Mouse (Mus musculus): ENCODE data around the gene Mrpl28. TPM values are rescaled to one million over a fixed set of nuclear protein-coding genes. Genes with fewer than 3 reads are reported as not detected.

Mrpl28 gene
- total and polyA plus RNA-seq, 2 experiments from 2014 or later = 95.0 to 165 TPM

DNA sequence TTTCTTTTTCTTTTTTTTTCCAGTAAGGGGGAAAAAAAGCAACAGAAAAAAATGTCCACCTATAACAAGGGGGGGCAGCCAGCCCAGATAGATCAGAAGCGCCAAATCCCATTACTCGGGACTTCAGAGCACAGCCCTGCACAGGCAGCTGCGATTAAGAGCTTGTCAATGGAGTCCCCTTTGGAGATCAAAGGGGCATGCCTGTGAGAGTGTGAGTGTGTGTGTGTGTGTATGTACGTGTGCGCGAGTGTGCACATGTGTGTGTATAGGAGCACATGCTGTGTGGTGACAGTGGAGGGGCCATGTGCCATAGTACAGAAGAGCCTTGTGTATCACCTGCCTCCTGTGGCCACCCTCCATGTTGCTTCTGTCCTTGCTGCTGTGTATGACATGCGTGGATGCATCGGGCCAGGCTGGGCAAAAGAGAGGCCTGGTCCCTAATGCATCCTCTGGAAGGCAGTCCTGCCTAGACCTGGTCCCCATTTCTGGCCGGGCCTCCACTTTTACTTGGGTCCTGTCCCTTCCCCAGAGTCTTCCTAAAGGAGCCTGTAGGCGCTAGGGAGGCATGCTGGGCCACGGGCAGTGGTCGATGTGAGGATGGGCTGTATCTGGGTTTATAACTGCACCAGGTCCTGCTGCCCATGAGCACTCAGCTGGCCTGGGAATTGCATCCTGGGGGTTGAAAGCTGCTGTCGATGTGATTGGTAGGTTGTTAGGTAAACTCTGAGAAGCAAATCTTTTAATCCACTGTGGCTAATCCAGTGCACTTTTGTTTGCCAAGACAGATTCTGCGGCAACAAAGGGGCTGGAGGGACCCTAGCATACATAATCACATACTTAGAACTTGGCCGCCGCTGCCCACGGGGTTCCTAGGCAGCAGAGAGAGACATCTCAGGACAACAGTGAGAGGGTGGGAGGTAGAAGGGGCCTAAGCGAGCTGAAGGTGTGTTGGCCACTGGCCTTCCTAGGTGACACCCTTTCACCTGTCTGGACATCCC is 8.9 kb downstream of the Mrpl28 start:
- ATAC-seq (ENCODE audit: low FRiP score) = peak; percentile 42; the same call in 1 of the 2 replicates
- H3K27ac ChIP-seq (ENCODE audit: low read depth, low read length) = peak overlapping the region; percentile 70

DNA sequence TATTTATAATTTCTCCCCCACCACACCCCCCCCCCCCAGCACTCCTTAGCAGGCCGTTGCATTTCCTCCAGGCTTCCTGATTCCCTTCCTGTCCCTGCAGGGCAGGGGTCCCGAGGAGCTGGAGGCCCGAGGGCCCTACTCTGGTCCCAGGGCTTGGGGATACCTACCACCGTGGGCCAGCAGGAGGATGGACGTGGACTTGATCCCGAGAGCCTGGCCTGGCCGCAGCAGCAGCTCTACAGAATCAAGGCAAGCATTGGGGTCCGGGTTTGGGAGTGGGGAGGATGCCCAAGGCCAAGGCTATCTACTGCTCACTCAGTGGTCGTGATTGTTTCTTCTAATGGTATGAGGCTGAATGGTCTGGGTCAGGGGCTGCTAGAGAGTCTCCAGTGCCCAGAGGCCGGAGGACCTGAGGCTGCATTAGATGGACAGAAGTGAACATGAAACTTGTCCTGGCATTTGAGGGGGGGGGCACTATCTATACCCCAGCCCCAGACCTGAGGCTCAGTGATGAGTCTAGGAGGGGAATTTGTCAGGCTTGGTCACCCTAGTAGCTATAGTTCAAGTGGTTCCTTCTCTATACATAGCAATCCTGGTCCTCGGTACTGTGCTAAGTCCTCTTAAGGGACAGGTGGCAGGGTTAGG is 13.9 kb downstream of the Mrpl28 start:
- Histone ChIP-seq H3K27ac (ENCODE audit: low read depth, low read length) (no peak overlapping the region), H3K27me3 (ENCODE audit: insufficient read depth, low read length) (no peaks in the 10 kb centered on the region), H3K4me2 (ENCODE audit: low read depth, low read length, poor library complexity, severe bottlenecking) (no peak overlapping the region), H3K9ac (replicated peaks; ENCODE audit: low read length, poor library complexity, severe bottlenecking) (peak overlapping the region; percentile 24; the same call in 1 of the 2 replicates), H3K4me1 (ENCODE audit: insufficient read depth, low read length) (peaks cover 13% of the 10 kb centered on the region), H3K4me3 (ENCODE audit: low read depth, low read length) (no peak overlapping the region), H3K9me3 (ENCODE audit: low read length) (no peaks in the 10 kb centered on the region), H3K36me3 (ENCODE audit: insufficient read depth, low read length) (no peaks in the 10 kb centered on the region; the same call in 1 of the 2 replicates)
- 83% methylated on average over 11 of the region's 11 CpGs for WGBS
- ATAC-seq (ENCODE audit: low FRiP score) (no peak), DNase-seq (ENCODE audit: low spot score) (no peak)
- TF ChIP-seq CTCF (IDR thresholded peaks at IDR 0.05) = no peak

More for the DNA sequence above, 8.9 kb downstream of the Mrpl28 start:
- Histone ChIP-seq H3K36me3 (ENCODE audit: insufficient read depth, low read length) (peaks cover 24% of the 10 kb centered on the region), H3K4me3 (ENCODE audit: low read depth, low read length) (peak overlapping the region; percentile 45), H3K4me2 (ENCODE audit: low read depth, low read length, poor library complexity, severe bottlenecking) (peak overlapping the region; percentile 59), H3K4me1 (ENCODE audit: insufficient read depth, low read length) (peaks cover 4% of the 10 kb centered on the region; the same call in 1 of the 2 replicates), H3K9ac (replicated peaks; ENCODE audit: low read length, poor library complexity, severe bottlenecking) (peak overlapping the region; percentile 64), H3K9me3 (ENCODE audit: low read length) (no peaks in the 10 kb centered on the region), H3K27me3 (ENCODE audit: insufficient read depth, low read length) (no peaks in the 10 kb centered on the region)
- DNase-seq (ENCODE audit: low spot score) = peak; percentile 25
- WGBS = 22% methylated on average over 18 of the region's 18 CpGs
- peak; percentile 12; the same call in 1 of the 2 replicates for TF ChIP-seq CTCF (IDR thresholded peaks at IDR 0.05)

DNA sequence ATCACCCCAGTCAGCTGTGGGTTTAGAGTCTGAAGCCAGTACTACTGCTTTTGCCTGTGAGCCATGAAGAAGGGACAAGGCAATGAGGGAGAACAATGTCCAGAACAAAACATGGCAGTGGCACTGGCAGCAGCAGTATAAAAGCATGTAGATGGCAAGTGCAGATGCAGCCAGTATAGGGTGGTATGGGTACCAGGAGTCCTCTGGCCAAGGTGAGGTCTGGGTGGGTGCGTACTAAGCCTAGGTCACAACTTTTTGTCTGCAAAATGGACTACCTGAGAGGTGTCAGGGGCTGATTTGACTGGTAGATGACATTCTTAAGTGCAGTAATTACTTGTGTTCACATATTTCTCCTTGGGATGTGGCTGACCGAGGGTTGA is 14.4 kb downstream of the Mrpl28 start:
- peak overlapping the region; percentile 89; the same call in 1 of the 2 replicates for H3K27ac ChIP-seq (ENCODE audit: low read depth, low read length)

GRCm38 (mm10) chr17:26138239-26138836 is 15.0 kb downstream of the Mrpl28 start, which contains the start of gene Axin1:
Gene Axin1, plus strand, starts transcription at chr17:26138688.
- Histone ChIP-seq H3K27me3 (ENCODE audit: insufficient read depth, low read length) (no peaks in the 10 kb centered on the region), H3K4me1 (ENCODE audit: insufficient read depth, low read length) (peaks cover 10% of the 10 kb centered on the region; the same call in 1 of the 2 replicates), H3K9me3 (ENCODE audit: low read length) (no peaks in the 10 kb centered on the region), H3K27ac (ENCODE audit: low read depth, low read length) (peak within 1 kb of the TSS; percentile 89), H3K9ac (replicated peaks; ENCODE audit: low read length, poor library complexity, severe bottlenecking) (peak within 1 kb of the TSS; percentile 91), H3K36me3 (ENCODE audit: insufficient read depth, low read length) (peaks cover 4% of the 10 kb centered on the region), H3K4me2 (ENCODE audit: low read depth, low read length, poor library complexity, severe bottlenecking) (peak within 1 kb of the TSS; percentile 80), H3K4me3 (ENCODE audit: low read depth, low read length) (peak within 1 kb of the TSS; percentile 88)
- 1% methylated on average over 39 of the region's 42 CpGs for WGBS
- TF ChIP-seq CTCF (IDR thresholded peaks at IDR 0.05) = peak; percentile 72
- DNase-seq (ENCODE audit: low spot score) (peak; percentile 97), ATAC-seq (ENCODE audit: low FRiP score) (peak; percentile 96)

More for the DNA sequence above, 14.4 kb downstream of the Mrpl28 start:
- DNase-seq (ENCODE audit: low spot score) (no peak), ATAC-seq (ENCODE audit: low FRiP score) (no peak)
- Histone ChIP-seq H3K4me2 (ENCODE audit: low read depth, low read length, poor library complexity, severe bottlenecking) (peak overlapping the region; percentile 80), H3K9me3 (ENCODE audit: low read length) (no peaks in the 10 kb centered on the region), H3K27me3 (ENCODE audit: insufficient read depth, low read length) (no peaks in the 10 kb centered on the region), H3K36me3 (ENCODE audit: insufficient read depth, low read length) (no peaks in the 10 kb centered on the region; the same call in 1 of the 2 replicates), H3K4me1 (ENCODE audit: insufficient read depth, low read length) (peaks cover 11% of the 10 kb centered on the region), H3K4me3 (ENCODE audit: low read depth, low read length) (peak overlapping the region; percentile 88), H3K9ac (replicated peaks; ENCODE audit: low read length, poor library complexity, severe bottlenecking) (0 out of 2 replicates have a peak overlapping the region, but pooled peaks have one; percentile 24)
- 76% methylated on average over 2 of the region's 2 CpGs for WGBS
- no peak for TF ChIP-seq CTCF (IDR thresholded peaks at IDR 0.05)

- H3K4me3 ChIP-seq (ENCODE audit: low read depth, low read length) = peak overlapping the region; percentile 88
- WGBS = under 1% methylated on average over 54 of the region's 58 CpGs
- ATAC-seq (ENCODE audit: low FRiP score) = peak; percentile 72
- peak overlapping the region; percentile 80 for H3K4me2 ChIP-seq (ENCODE audit: low read depth, low read length, poor library complexity, severe bottlenecking)
- H3K9me3 ChIP-seq (ENCODE audit: low read length) = no peaks in the 10 kb centered on the region
- no peaks in the 10 kb centered on the region for H3K27me3 ChIP-seq (ENCODE audit: insufficient read depth, low read length)
- H3K27ac ChIP-seq (ENCODE audit: low read depth, low read length) = peak overlapping the region; percentile 89
- TF ChIP-seq CTCF (IDR thresholded peaks at IDR 0.05) = no peak
- peaks cover 10% of the 10 kb centered on the region; the same call in 1 of the 2 replicates for H3K4me1 ChIP-seq (ENCODE audit: insufficient read depth, low read length)
- peak overlapping the region; percentile 91 for H3K9ac ChIP-seq (replicated peaks; ENCODE audit: low read length, poor library complexity, severe bottlenecking)
- H3K36me3 ChIP-seq (ENCODE audit: insufficient read depth, low read length) = peaks cover 6% of the 10 kb centered on the region
- peak; percentile 57 for DNase-seq (ENCODE audit: low spot score)
These were observed 15.6 kb downstream of the Mrpl28 start for GRCm38 (mm10) chr17:26138901-26139381.
